Mouse (Mus musculus) kidney, adult 11 months (tissue): ENCODE measurements around the gene Gpr108.
"Not testable (repeated sequence)": the region's sequence is repeated elsewhere in the genome, so short reads cannot be mapped to it uniquely, and the experiment has no call there.

ENCODE experiments used
- DNase-seq: peaks from one replicate; pipeline ENCODE4 v3.0.0; 2022

Gene Gpr108

DNA sequence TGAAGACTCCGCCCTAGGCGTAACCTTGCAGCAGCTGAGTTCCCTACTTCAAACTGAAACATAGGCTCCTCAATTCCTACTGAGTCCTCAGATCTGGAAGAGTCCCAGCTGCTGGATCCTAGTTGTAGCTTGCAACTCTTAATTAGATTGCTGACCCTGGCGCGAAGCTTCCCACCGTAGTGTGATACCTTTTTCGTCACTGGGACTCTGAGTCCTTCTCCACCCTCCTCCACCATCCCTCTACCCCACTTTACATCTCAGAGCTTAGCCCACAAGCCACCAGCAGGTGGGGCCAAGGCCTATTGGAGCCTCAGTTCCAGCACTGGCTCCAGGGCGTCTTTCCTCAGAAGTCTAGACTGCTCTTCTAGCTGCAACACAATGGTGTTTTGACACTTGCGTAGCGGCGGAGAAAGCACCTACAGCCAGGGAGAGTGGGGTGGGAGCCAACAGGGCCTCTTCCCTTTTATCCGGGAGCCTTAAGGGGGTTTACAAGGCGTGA lies at the start of gene Gpr108:
Gene Gpr108, minus strand, starts transcription at position 246 of the 499 bp plus-strand sequence.
- DNase-seq: peak; percentile 91

DNA sequence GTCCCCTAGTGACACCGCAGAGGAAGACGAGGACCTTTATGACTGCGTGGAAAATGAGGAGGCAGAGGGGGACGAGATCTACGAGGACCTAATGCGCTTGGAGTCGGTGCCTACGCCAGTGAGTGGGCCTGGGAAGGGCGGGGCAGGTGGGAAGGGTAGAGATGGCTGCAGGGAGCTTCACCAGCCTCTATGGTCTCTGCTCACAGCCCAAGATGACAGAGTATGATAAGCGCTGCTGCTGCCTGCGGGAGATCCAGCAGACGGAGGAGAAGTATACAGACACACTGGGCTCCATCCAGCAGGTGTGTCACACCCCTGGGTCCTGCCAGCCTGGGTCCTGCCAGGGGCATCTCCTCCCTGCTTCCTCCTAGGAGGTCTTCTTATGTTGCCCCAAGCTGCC lies 48.8 kb upstream of the Gpr108 start:
- DNase-seq: no peak

DNA sequence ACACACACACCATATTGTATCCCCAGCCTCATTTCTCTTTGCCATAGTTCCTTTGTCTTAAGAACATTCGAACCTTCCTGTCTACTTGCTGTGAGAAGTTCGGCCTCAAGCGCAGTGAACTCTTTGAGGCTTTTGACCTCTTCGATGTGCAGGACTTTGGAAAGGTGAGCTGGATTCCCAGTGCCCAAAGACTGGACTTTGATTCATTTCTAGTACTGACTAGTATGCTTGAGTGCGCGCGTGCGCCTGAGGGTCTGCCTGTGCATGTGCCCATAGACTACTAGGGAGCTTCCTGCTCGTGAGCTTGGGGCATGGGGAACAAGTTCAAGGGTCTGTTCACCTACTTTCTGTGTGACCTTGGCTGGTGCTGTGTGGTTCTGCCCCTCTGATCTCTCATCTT lies 47.7 kb upstream of the Gpr108 start:
- peak; percentile 76 for DNase-seq

DNA sequence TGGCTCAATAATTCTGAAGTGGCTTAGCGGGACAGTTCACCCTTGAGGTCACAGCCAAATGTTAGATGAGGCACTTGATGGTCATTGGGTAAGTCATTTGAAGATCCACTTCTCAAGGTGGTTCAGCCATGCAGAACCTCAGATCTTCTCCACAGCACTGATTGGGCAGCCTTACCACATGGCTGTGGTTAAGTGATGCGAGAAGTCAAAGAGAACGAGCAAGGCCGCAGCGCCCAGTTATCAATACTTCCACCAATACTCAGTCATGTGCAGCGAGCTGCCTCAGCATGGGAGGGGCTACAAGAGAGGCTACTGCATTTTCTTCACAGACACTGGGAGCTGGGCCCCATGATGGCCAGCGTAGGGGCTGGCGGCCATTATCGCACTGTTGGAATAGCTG lies 44.7 kb upstream of the Gpr108 start:
- no peak for DNase-seq

DNA sequence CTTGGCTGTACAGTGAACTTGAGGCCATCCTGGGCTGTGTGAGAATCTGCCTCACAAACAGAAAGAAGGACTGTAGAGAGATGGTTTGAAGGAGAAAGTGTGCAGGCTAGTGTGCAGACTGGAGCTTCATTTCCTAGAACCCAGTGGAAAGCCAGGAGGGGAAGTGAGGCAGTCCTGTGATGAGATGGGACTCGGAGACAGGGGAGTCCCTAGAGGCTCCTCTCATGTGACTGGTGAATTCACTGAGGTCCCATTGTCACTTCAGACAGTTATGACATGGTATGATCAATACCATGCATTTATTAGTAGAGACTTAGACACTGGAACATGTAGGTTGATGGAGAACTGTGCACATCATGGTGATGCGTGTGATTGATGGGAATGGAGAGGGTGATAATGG lies 44.1 kb upstream of the Gpr108 start:
- no peak for DNase-seq

DNA sequence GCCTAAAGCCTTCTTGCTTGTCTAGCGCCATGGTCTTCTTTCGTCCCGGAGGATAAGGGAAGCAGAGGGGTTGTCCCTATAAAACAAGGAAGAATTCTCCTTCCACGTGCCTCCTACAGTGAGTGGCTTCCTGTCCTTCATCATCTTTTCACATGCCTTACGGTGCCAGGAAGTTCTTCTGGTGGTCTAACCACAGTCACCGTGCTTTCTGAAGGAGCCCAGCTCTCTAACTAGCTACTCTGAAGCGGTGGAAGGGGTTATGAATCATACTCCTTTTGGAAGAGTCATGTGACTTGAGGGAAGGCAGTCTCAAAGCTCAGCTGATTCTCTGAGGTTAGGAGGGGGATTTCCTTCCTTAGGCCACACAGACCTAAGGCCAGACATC lies 42.4 kb upstream of the Gpr108 start:
- no peak for DNase-seq

DNA sequence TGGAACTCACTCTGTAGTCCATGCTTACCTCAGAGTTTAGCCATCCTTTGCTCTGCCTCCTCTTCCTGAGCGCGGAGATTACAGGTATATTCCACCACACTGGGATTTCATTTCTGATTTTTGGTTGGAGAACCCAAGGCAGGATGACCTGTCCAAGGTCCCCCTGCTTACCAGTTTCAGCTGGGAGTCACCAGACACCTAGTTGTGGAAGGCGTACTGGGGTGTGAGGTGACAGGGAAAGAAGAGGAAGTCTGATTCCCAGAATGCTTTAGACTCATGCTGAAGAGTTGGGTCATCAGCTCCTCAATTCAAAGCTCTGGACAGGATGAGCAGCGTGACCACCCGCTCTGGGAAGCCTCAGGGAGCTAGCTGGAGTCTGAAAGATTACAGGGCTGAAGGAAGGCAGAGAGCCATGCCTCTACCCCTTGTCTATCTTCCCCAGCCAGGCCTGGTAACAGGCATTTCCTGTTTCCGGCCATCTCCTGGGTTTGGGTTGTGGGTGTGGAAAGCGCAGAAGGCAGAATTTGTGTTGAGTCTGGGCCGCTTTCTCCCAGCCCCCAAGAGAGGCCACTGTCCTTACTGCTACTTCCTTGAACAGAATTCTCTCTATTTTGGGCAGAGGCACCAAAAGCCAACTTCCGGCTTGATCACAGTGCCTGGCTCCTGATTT lies 41.9 kb upstream of the Gpr108 start:
- DNase-seq: no peak

DNA sequence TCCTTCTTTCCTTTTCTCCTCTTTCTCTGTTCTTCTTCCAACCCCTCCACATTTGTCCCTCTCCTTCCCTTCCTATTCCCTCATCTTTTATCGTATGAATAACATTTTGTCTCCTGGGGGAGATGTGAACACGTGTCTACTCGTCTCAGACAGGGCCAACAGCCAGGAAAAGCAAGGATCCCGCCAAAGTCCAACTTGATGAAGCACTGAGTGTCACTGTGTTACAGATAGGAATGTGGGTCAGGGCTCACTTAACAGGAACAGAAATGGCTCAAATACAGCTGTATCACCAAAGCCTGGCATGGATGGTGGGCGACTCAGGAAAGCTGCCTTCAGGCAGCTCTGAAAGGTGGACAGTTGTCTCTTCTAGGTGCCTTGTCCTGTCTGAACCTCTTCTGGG lies 41.0 kb upstream of the Gpr108 start:
- no peak for DNase-seq

DNA sequence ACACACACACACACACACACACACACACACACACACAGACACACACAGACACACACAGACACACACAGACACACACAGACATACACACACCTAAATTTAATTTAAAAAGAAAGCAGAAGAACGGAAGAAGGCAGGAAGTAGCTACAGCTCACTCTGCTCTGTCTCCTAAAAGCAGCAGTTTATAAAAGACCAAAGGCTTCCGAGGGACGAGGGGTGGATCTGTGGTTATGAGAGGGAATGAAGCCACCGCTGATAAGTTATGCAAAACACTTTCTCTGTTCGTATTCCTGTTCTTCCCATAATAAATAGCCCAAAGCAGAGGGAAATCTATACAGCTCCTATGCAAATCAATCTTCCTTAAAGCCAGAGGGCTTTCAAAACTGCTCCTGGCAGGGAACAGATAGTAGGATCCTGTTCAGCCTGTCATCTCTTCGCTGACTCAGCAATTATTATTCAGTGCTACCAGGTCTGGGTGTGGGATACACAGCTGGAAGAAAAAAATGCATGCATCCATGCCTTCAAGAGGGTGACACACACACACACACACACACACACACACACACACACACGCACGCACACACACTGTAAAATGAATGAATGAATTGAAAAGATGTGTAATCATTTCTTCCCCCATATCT lies 38.6 kb upstream of the Gpr108 start:
- DNase-seq: no peak

DNA sequence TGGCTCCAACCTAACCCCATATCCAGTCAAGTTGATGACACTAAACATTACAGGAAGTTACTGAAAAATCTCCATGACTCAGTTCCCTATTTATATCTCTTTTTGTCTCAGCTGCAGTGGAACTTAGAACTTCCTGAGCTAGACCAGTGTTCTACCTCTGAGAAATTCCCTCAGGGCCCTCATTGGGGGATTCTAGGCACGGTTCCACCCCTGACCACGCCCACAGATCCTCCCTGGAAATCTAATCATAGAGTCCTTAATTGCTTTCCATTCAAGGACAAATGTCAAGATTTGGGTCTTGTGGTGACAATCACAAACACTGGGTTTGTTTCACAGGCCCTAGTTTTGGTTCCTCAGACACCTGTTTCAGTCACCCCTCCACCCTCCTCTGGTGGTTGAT lies 36.8 kb upstream of the Gpr108 start:
- DNase-seq: no peak

DNA sequence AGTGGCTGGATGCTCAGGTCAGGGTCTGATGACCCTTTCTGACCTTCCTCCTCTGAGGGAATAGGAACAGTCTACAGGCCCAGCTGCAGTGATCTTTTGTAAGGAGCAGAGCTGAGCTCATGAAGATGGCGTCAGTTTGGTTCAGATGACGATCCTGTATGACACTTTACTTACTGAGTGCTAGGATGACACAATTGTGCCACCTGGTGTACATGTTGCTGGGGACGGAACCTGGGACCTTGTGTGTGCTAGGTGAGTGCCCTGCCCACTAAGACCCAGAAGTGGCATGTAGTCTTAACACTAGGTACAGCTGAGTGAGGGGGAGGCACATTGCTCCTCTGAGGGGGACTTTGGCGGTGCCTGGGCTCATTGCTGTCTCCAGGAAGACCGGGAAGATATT lies 35.7 kb upstream of the Gpr108 start:
- DNase-seq: no peak

DNA sequence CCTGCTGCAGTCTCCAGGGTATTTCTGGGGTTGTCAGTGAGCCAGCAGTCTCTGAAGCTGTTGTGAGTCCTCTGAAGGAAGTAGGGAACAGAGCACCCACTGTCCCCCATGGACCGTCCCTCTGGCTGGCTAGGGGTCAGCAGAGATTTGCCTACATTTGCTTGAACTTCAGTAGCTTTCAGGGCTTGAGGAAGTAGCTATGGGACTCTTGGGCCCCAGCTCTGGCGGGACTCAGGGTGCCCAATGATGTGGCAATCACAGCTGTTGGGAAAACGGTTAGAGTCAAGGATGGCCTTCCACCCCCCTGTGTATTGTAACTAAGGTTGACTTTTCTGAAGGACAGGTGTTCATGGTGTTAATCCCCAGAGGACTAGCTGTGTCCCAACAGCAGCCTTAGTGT lies 32.2 kb upstream of the Gpr108 start:
- DNase-seq: no peak

DNA sequence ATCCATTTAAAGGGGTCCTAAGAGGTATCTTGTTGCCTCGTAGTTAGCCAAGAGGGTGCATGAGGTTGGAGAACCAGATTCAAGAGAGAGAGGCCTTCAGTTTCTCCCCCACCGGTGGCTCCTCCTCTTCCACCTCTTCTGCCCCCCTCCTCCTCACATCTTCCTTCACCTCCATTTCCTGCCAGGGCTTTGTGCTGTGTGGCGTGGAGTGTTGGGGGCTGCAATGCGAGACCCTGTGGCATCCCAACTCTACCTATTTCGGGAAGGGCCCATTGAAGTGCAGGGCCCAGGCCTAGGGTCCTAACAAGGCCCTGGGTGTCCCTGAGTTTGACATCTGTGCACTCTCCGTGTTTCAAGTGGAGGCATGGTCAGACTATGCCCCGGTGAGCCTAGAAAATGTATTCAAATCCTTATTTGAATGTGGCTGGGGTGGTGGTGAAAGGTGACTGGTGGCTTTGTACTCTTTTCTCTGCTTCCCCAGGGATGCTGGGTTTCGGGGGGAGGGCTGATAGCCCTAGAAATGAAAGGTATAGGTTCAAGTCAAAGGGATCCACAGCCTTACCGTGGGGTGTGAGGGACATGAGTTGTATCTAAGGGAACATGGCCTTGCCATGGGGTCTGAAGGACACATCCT lies 31.5 kb upstream of the Gpr108 start:
- no peak for DNase-seq

DNA sequence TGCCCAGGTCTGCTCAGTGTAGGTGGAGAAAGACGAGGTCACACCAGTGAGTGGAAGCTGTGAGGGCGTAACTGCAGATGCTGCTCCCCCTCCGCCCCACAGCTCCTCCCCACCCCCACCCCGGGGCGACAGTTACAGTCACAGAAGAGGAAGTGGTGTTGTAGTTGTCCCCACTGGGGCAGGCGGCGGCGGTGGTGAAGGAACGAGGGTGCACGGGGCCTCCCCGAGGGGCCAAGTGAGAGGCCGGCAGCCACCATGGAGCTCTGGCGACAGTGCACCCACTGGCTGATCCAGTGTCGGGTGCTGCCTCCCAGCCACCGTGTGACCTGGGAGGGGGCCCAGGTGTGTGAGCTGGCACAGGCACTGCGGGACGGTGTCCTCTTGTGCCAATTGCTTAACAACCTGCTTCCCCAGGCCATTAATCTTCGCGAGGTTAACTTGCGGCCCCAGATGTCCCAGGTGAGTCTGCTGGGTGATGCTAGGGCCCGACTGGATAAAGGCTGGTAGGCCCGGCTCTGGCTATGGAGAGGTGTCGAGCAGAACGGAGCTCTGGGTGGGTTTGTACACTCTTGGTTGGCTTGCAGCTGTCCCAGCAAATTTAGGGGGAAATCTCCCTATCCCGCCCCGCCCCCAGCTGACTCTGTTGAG lies 30.8 kb upstream of the Gpr108 start, which contains the start of gene Vav1:
Gene Vav1, plus strand, starts transcription at position 158 of the 648 bp plus-strand sequence.
- DNase-seq: no peak

DNA sequence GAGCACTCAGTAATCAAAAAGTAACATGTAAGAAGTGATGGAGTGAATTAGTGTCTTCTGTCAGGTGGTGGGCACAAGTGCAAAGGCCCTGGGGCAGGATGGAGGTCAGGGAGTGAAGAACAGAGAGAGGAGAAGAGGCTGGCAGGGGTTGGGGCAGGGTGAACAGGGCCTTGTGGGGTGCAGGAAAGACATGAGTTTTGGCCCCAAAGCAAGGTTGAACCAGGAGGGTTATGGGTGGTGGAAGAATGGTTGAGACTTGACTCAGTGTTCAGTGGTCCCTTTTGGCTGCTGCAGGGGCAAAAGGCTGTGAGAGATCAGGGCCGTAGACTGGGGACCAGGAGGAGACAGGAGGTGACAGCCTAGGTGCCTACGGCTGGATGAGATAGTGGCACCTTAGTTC lies 30.3 kb upstream of the Gpr108 start:
- DNase-seq: no peak

DNA sequence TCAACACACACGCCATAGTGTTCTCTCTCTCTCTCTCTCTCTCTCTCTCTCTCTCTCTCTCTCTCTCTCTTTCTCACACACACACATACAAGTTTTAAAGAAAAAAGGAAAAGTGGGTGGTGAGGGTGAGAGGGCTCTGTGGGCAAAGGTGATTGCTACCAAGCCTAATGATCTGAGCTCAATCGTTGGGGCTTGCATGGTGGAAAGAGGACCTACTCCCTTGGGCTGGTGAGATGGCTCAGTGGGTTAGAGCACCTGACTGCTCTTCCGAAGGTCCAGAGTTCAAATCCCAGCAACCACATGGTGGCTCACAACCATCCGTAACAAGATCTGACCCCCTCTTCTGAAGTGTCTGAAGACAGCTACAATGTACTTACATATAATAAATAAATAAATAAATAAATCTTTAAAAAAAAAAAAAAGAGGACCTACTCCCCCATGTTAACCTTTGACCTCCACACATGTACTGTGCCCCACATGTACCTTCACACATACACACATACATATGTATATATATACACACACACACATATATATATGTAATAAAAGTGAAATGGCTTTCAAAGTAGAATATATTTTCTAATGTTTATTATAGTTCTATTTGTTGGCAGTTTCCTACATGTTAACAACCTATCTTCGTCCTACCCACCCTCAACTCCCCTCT lies 29.5 kb upstream of the Gpr108 start:
- DNase-seq: not testable (repeated sequence)

DNA sequence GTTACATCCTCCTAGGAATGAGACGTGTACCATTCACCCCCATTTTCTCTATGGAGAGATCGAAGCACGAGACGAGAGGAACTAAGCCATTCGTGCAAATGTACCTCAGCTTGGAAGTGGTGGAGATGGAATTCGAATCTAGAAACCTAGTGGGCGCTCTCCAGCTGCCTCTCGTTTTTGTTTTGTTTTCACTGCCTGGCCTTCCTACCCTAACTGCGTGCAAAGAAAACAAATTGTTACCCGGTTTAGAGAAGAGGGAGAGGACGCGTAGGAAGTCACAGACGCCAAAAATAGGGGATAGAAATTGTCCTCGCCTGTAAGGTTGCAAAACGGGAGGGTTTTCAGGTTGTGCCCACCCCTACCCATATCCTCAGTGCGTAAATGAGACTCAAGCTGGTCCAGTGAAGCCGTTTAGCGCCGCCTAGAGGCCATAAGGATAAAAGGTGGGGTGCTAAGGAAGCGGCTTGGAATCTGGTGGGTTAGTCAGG lies 28.4 kb upstream of the Gpr108 start:
- DNase-seq: peak; percentile 80

DNA sequence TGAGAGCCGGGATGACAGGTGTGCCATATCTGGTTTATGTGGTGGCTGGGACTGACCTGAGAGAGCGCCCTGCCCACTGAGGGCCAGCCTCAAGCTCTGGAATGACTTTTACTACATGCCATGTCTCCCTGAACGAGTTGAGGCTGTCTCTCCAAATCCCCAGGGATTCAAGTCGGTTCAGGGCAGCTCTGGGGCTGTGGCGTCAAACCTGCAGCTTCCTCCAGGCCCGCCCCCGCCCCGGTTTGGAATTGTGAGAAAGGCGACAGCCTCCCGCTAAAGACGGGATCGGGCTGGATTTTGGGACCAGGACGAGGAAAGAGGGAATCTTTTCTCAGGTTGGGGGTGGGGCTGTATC lies 27.7 kb upstream of the Gpr108 start:
- no peak for DNase-seq

DNA sequence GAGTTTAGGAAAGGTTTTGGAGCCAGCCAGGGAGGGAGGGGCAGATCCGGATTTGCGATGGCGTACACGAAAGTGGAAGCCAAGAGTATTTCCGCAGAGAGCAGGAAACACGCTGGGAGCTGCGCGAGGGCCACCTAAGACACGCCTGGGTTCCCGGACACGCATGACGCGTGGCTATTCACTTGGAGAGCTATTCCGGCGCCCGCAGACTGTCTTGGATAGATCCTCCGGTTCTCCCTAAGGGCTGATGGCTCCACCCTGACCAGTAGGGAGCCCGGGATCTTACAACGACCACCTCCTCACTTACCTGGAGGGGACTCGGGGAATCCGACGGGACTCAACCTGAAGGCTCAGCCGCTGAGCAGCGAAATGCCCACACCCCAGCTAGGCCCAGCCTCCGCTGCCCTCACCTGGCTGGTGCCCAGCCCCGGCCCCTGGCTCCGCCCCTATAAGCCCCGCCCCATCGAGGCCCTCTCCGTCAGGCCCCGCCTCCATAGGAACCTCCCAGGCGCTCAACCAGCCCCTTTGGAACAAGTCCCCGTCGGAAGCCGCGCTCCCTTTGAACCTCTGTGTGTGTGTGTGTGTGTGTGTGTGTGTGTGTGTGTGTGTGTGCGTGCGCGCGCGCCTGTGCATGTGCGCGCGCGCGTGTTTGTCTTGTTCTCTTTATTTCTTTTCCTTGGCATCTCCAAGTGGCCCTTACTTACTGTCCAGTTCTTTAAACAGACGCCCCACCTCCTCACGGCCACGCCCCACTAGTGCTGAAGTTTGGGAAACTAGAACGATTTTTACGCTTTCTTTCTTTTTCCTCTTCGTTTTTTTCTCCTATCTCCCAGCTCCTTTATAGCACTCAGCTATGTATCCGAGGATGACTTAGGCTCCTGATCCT lies 27.1 kb upstream of the Gpr108 start:
- DNase-seq: peak; percentile 91

DNA sequence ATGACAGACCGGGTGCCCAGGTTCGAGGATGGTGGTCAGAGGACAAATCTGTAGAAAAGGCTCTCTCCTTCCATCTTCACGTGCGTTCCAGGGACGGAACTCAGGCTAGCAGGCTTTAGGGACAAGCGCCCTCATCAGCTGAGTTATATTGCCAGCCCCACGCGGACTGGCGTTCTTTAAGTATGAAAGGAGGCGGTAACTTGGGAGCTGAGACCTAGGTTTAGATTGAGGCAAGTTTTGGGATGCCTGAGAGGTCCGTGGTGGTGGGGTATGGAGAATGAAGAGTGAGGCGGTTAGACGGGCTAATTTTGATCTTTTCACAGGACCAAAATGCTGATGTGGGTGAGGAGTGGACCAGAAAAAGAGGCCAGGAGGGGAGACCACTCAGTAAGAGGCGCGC lies 26.4 kb upstream of the Gpr108 start:
- no peak for DNase-seq

DNA sequence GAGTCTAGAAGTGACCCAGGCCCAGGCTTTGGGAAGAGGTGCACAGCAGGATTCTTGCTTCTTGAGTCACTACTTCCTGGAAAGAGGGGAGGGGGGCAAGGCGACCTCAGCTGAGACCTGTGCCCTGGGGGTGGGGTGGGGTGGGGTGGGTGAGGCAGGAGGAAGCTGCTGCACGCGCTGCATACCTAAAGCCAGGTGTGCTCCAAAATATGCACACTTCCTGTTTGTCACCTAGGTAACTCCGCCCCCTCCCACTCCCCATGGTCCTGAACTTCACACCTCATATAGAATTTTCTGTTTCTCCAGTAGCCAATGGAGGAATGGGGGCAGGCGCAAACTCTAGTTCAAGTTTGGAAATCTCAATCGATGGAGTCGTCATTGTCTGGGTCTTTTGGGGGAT lies 25.6 kb upstream of the Gpr108 start:
- no peak for DNase-seq

DNA sequence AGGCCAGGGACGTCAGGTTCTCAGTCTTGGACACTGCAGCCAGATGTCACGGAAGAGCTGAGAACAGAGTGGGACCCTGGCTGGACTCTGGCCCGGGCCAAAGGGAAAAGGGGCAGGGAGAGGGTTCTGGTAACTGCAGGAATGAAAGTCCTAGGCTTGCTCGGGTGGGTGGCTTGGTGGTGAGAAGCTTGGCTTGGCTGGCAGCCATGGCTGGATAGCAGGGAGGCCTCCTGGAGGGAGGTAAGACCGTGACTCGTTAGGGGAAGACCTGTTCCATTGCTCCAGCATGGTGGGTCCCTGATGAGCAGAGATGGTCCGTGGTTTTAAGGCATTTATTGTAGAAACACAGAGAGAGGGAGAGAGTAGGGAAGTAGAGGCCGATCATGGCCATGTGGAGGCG lies 23.1 kb upstream of the Gpr108 start:
- no peak for DNase-seq
